Comparison of ENCODE assay signal across 9 mouse cellular contexts in genomic region chr7:74551338-74551999, GRCm38 (mm10). TPM values are rescaled to one million over a fixed set of nuclear protein-coding genes. Genes with fewer than 3 reads are reported as not detected.
DNase-seq lines count a peak whose midpoint lies in the region; ATAC-seq lines count a peak whose summit lies in the region.
"Had no signal": no experiment of that assay in that cellular context is flagged by ENCODE, and none has a peak within 500 bp of the region (broad histone marks: within the 10 kb centered on the region; RNA-seq: fewer than 3 reads in every experiment).

No protein-coding gene starts in this region.

- no peaks in the 10 kb centered on the region for H3K36me3 ChIP-seq in heart, embryonic 13.5 days
- H3K36me3 ChIP-seq in midbrain, embryonic 15.5 days (replicated peaks) = no peaks in the 10 kb centered on the region

- H3K27ac ChIP-seq in heart, embryonic 13.5 days (replicated peaks) = no peak overlapping the region
- H3K27ac ChIP-seq in midbrain, embryonic 15.5 days = no peak overlapping the region

- H3K9ac ChIP-seq in heart, embryonic 13.5 days = no peak overlapping the region
- H3K9ac ChIP-seq in midbrain, embryonic 15.5 days = no peak overlapping the region

- H3K4me3 ChIP-seq in heart, embryonic 13.5 days = no peak overlapping the region
- peak overlapping the region; percentile 62 for H3K4me3 ChIP-seq in midbrain, embryonic 15.5 days

- 70% methylated on average over 9 of the region's 9 CpGs for WGBS in heart, embryonic 13.5 days
- WGBS in midbrain, embryonic 15.5 days = 71% methylated on average over 9 of the region's 9 CpGs

- H3K27me3 ChIP-seq in heart, embryonic 13.5 days (replicated peaks) = 0 out of 2 replicates have a peak, but pooled peaks cover 6% of the 10 kb centered on the region
- H3K27me3 ChIP-seq in midbrain, embryonic 15.5 days (replicated peaks) = peaks cover 9% of the 10 kb centered on the region; the same call in 1 of the 2 replicates

- no peak for DNase-seq in heart, adult 8-10 months (ENCODE audit: low spot score)
- peak; percentile 66 to 69 for DNase-seq in cerebellum, postnatal 10 days
- DNase-seq in c-Kit-positive CD71-positive TER-119-positive erythroid progenitor cells, embryonic 14.5 days (ENCODE audit: low spot score) = no peak
- DNase-seq in left cerebral cortex, postnatal 14 days (ENCODE audit: low spot score in 2 of 2) = no peak
- no peak for DNase-seq in MN1 (ENCODE audit: low spot score)
- DNase-seq: kidney, adult 11 months had no signal

- intact Hi-C loops in left cerebral cortex, postnatal 14 days (cut with DNase I) = loop anchor here (10.0 kb wide), 2 partner anchors 173 to 393 kb away; no protein-coding TSS in a partner anchor

- H3K4me1 ChIP-seq in heart, embryonic 13.5 days = peaks cover 54% of the 10 kb centered on the region
- peaks cover 40% of the 10 kb centered on the region for H3K4me1 ChIP-seq in midbrain, embryonic 15.5 days

- peak overlapping the region; percentile 86 for H3K4me2 ChIP-seq in heart, embryonic 13.5 days
- peak overlapping the region; percentile 66 for H3K4me2 ChIP-seq in midbrain, embryonic 15.5 days

- no peak for ATAC-seq in heart, embryonic 13.5 days (ENCODE audit: extremely low read depth, insufficient number of reproducible peaks, low FRiP score, low TSS enrichment)
- ATAC-seq in CD4-positive, CD25-positive, alpha-beta regulatory T cell, adult 4 months = peak; percentile 8
- no peak for ATAC-seq in midbrain, embryonic 15.5 days (replicated peaks)

- no peaks in the 10 kb centered on the region for H3K9me3 ChIP-seq in heart, embryonic 13.5 days
- H3K9me3 ChIP-seq in midbrain, embryonic 15.5 days = no peaks in the 10 kb centered on the region

RNA-seq across cellular contexts. Expression of gene Slco3a1, which starts 3.1 kb away (rescaled TPM):
- 19.5 and 22.5 TPM in 2 replicates for polyA plus RNA-seq in heart, embryonic 13.5 days (2015; fragmentation: Nextera tagmentation; extraction: Ambion mirVana)
- total RNA-seq in heart, adult 8-10 months (2022) = 100 to 1,000 TPM; 120 to 156 (median 130) TPM
- 10 to 100 TPM; 16.7 to 18.0 TPM for polyA plus RNA-seq in CD4-positive, CD25-positive, alpha-beta regulatory T cell, adult 4 months (2017; shearing (Covaris generic))
- polyA plus RNA-seq in midbrain, embryonic 15.5 days (2015; fragmentation: Nextera tagmentation; extraction: Ambion mirVana) = 27.9 and 28.2 TPM in 2 replicates
- total RNA-seq in left cerebral cortex, postnatal 14 days (2021) = 10 to 100 TPM; 47.3 to 54.6 TPM

Comparison
In these comparisons a context has a peak if more than half of its experiments do, and no peak if none do; other contexts are left out.
1. DNase-seq: peak in cerebellum, postnatal 10 days (2 of 2); none in heart, adult 8-10 months (single experiment), c-Kit-positive CD71-positive TER-119-positive erythroid progenitor cells, embryonic 14.5 days (single experiment), left cerebral cortex, postnatal 14 days (0 of 2) and MN1 (single experiment).